Mouse (Mus musculus) urinary bladder, postnatal 14 days (tissue): ENCODE measurements around the gene Pnmt.

Source experiments
- DNase-seq: peaks from one replicate; pipeline ENCODE4 v3.0.0; 2021; ENCODE audit warnings: low spot score

Pnmt gene

DNA sequence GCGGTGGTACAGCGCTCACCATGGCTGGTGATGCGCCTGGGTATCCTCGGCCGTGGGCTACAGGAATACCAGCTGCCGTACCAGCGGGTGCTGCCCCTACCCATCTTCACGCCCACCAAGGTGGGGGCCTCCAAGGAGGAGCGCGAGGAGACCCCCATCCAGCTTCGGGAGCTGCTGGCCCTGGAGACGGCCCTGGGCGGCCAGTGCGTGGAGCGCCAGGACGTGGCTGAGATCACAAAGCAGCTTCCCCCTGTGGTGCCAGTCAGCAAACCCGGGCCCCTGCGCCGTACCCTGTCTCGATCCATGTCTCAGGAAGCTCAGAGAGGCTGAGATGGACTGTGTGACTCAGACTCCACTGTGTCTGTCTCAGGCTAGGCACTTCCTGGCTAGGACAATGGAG is 2.0 kb upstream of the Pnmt start:
- DNase-seq = no peak

DNA sequence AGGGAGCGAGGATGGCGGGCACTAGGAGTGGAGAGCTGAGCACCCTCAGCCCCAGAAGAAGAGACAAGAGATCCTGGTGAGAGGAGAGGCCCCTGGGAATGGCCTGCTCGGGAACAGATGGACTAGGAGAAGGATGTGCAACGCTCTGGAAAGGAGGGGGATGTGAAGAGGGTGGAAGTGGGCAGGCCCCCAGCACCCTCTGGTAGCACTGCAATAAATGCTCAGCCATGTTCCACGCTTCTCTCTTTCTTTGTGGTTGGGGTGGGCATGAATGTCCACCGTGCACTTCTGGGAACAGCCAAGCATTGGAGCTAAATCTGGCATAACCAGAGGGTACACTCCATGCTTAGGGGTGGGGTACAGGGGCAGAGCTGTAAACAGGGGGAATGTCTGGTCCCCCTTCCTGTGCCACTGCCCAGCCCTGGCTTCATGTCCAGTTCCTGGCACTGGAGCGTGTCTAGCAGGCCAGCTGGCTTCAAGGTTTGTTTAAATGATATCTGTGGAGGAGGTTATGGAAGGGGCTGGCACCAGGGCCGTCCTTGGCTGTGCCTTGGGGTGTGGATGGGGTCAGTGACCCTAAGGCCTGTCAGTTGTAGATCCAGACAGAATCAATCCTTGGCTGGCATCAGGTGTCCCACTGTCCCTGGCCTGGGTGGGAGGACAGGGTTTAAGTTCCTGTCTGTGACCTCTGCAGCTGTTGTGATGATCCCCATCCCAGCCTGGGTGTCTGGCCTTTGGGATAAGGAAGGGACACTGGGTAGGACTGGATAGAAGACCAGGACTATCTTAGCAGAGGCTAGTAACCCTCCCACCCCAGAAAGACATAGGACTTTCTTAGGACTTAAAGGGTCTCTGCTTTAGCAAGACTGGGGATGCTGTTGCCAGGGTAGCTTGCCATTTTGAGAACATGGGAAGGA is 1.3 kb upstream of the Pnmt start:
- DNase-seq = no peak

DNA sequence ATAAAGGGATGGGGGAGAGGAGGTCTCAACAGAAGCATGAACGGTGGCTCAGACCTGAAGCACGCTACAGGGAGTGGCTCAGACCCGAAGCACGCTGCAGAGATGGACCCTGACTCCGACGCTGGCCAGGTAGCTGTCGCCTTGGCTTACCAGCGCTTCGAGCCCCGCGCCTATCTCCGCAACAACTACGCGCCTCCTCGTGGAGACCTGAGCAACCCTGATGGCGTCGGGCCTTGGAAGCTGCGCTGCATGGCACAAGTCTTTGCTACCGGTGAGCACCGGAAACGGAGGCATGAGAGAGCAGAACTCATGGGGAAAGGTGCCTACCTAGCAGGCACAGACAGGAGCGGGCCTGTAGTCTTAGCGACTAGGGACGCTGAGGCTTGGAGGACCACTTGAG is 346 bp downstream of the Pnmt start:
- DNase-seq = no peak

DNA sequence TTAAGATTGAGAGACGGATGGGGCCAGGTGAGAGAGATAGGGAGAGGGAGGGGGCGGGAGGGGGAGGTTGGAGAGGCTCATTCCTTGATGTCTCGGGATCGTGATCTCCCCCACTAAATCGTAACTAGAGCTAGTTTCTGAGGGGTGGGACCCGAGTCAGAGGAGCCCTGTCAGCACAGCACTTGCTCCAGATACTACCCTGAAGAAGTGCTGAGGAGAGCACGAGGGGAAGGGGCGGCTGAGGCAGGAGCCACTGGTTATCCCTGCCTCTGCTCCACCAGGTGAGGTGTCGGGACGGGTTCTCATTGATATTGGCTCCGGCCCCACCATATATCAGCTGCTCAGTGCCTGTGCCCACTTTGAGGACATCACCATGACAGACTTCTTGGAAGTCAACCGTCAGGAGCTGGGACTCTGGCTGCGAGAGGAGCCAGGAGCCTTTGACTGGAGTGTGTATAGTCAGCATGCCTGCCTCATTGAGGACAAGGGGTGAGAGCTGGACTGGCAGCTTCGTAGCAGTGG is 867 bp downstream of the Pnmt start:
- no peak for DNase-seq

DNA sequence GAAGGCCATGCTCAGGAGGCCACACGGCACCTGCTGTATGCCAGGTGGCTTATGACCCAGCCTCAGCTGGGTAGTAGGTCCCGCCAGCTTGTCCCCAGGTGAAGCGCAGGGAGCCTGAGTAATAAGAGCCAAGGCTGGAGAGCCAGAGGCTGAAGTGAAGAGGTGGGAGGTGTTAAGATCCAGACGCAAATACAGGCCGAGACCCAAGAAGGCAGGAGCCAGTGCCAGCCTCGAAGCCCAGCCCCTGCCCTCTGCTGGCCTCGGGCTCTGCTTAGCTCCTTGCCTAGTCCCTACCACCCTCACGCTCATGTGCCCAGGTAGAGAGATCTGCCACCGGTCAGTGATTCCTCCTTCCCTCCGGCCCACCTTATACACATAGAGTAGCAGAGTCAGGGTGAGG is 2.0 kb downstream of the Pnmt start:
- no peak for DNase-seq

DNA sequence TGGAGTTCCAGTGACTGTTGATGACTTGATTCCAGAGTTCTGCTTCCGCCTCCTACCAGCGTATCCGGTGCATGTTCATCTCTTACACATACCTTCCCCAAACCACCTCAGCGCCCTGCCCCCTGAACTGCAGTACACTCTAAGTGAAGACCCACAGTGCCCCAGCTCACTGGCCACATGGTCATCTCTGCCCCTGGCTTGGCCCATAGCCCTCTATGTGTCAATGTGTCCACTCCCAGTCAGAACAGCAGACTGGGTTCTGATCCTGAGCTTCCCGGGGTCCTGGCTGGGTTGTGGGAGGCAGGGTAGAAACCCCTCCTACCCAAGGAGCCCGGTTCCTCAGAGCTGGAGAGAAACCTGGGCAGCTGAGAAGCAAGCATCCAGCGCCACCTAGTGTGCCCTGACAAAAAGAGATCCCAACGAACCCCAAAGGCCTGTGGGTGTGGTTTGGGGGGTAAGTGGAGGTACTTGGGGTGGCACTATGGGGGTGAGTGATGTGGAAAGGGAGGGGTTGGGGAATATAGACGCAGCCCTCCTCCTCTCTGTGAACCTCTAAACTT is 3.1 kb downstream of the Pnmt start:
- DNase-seq = peak; percentile 60

DNA sequence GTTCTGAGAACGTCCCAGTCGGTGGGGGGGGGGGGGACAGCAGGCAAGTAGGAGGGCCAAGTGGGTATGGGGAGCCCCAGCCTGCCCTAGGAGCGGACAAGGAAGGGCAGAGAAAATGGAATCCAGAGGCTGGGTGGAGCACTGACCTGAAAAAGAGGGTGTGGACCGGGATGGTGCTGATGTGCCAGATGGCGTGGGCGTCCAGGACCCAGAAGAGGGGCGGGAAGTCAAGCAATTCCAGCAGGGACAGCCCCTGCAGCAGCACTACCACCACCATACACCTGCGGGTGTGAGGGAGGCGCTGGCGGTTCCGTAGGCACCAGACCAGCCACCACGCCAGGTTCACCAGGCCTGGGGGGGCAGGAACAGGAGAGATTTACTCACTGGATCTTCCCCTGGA is 3.9 kb downstream of the Pnmt start:
- no peak for DNase-seq

DNA sequence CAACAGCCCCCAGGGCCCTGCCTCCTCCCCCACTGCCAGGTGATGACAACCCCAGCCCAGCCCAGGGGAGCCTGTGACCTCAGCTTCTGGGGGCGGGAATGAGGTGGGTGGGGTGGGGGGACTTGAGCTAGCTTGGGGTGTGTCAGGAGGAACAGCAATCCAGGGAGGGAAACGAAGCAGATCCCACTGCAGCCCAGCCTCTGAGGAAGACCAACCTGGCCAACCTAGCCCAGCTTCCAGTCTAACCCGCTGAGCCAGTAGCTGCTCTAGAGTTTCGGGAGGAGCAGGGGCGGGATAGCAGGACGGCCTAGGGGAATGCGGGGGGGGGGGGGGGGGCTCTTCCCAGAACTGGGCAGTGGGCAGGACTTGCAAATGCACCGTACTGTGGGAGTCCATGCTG is 5.8 kb downstream of the Pnmt start:
- DNase-seq = peak; percentile 43

DNA sequence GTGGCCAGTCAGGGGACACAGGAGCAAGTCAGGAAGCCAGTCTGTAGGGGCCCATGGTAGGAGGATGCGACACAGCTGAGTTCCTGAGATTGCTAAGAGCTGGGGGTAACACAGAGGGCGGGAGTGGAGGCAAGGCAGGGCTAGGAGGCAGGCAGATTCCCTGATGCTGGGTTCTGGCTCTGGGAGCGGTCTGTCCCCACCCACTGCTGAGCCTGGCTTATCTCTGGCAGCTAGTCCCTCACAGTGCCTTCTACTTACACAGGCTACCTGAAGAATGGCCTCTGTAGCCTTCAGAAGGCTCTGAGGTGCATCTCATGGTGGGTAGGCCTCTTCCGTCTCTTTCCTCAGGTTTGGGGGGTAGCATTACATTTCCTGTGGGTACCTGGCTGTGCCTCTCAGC is 6.4 kb downstream of the Pnmt start:
- DNase-seq = no peak

DNA sequence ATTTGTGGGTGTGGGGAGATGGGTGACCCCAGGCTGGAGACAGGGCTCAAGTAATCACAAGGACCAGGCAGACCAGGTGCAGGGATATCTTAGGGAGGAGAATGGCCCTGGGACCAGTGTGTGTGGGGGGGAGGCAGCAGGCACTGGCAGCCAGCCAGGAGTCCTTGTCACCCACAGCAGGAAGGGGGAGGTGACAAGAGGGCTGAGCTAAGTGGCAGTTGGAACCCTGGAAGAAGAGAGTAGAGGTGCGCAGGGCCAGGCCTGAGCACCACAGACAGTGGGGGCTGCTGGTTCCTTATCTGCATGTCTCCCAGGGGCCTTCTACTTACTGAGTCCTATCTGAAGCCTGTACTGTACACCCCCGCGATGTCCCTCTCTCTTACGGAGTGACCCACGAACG is 7.1 kb downstream of the Pnmt start:
- no peak for DNase-seq

DNA sequence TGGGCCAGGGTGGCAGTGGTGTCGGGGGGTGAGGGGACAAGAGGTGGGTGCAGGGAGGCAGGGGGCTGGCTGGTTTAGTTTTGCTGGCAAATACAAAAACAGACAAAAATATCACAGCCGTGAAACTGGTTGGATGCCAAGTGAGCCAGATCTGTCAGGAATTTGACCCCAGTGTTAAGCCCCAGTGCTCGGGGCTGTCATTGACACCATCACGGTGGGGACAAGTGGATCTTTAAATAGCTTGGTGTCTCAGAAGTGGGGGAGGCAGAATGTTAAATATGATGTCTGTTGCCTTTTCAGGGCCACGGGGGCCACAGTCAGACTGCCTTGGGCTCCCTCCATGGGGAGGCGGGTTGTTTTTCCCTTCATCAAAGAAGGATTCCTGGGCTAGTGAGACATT is 8.1 kb downstream of the Pnmt start:
- no peak for DNase-seq

DNA sequence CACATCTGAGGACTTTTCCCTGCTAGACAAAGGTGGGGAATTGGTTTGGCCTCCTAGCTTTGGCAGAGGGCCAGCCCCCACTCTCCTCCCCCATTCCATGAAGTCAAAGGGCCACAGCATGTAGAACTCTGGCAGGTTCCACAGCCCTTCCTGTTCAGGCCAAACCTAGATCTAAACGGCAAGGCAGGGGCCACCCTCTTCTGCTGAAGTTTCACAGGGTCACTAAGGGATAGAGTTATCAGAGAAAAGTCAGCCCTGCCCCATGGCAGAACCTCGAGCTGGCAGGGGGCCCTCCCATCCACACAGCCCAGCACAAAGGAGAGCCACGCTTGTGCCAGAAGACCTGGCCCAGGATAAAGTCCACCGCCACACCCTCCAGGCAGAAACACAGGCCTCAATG is 8.8 kb downstream of the Pnmt start:
- DNase-seq = no peak

DNA sequence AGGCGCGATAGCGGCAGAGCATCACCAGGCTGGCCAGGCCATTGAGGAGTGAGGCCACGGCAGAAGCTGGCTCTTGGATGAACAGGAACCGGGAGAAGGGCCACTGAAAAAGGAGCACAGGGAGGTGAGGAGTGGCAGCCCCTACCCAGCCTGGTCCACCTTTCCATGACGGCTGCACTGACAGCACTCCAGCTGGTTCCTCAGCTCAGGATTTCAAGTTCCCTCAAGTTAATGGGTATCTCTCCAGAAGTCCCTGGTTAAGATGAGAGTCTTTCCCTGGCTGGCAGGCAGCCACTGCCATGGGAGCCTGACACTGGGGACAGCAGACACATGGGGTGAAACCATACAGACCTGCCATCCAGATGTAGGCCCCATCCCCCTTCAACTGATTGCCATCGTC is 11.7 kb downstream of the Pnmt start:
- DNase-seq = no peak

DNA sequence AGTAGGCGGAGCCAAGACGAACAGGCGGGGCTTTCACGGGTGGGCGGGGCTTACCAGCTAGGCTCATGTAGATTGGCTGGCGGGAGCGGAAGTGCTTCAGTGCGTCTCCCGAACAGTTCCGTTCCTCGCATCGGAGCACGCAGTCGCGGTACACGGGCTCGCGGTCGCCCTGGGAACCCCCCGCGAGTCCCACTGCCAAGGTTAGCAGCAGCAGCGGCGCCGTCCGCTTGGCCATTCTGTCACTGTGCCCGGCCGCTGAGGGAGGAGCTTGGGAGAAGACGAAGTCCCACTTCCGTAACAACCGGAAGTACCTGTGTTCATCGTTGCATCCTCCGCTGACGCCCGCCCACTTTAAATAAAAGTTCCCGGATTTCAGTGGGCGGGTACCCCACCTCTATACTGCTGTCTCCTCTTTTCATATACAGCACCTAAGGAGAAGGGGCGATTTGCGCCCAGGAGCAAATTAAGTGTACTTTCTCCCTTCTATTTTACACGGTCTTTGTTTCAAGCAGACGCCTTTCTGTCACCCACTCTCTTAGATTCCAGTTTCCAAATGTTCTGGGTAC is 14.0 kb downstream of the Pnmt start, which contains the start of gene Pgap3:
Gene Pgap3 (minus strand): TSS at position 330 of the 566 bp plus-strand sequence.
- DNase-seq = peak; percentile 86

DNA sequence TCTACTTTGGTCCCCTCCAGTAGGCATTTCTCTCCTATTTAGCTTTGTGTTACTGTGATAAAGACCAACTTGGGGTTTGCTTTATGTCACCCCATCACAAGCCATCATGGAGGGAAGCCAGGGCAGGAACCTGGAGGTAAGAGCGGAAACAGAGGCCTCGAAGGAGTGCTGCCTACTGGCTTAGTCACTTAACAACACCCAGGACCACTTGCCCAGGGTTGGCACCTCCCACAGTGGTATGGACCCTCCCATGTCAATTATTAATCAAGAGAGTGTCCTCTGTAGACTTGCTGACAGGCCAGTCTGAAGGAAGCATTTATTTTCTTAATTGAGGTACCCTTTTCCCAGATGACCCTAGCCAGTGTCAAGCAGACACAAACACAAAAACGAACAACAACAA is 14.6 kb downstream of the Pnmt start:
- DNase-seq = no peak

DNA sequence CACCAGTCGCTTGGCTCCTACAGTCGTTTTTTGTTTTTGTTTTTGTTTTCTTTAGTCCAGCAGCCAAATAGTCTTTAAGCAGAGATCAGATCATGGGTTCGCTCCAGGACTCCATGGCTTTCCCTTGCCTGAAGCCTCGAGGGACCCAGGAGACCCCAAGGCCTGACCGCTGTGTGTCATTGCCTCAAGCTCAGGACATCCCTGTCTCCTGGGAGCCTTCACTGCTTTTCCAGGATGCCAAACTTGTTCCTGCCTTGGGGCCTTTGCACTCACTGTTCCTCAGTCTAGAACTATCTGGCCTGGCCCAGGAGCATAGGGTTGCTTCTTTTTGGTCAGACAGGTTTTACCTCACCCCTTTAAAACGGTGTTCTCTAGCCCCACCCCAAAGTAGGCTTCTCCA is 20.4 kb downstream of the Pnmt start:
- DNase-seq = no peak

DNA sequence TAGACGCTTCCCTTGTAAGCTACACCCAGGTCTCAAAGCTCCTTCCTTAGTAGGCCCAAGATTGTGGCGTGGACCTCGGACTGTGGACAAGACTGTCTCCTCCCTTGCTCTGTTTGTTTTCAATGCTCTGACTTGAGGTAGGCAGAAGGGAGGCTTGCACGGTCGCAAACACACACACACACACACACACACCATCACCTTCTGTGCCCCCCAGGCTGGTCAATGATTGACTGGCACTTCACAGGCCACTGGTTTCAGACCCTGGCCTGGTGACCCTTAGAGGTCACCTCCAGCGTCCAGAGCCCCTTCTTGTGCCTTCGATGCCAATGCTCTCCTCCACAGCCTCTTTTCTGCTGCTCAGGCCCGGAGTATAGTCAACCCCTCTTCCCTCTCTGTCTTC is 22.6 kb downstream of the Pnmt start:
- DNase-seq = no peak

DNA sequence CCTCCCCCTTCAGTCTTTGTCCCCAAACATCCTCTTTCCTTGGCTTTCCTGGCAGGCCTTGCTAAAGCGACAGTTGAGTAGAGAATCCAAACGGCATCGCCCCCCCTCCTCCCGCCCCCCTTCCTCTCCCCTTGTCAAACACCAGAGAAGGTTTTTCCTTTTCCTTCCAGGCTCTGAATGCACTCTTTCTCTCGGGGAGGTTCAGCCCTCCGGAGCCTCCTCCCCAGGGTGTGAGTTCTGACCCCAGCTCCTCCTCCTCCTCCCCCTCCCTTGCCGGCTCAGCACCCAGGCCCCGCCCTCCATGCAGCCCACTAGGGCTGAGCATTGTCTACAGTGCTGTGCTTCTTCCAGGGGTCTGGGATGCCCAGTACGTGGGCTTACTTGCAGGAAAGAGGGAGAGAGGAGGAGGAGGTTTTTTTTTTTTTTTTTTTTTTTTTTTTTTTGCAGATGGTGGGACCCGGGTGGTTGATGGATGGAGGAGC is 23.1 kb downstream of the Pnmt start:
- peak; percentile 27 for DNase-seq

DNA sequence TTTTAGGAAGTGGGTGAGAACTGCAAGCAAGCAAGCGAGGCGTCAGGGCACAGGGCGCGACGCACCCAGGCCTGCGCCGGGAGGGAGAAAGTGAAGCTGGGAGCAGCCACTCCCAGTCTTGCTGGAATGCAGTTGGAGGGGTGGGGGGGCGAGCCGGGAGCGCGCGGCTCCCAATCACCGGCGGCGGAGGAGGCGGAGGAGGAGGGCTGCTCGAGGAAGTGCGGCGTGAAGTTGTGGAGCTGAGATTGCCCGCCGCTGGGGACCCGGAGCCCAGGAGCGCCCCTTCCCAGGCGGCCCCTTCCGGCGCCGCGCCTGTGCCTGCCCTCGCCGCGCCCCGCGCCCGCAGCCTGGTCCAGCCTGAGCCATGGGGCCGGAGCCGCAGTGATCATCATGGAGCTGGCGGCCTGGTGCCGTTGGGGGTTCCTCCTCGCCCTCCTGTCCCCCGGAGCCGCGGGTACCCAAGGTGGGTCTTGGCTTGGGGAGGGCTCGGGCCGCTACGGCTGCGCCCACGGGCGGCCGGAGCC is 26.1 kb downstream of the Pnmt start, which contains the start of gene Erbb2:
Gene Erbb2 (plus strand): TSS at position 198 of the 524 bp plus-strand sequence.
- peak; percentile 86 for DNase-seq

DNA sequence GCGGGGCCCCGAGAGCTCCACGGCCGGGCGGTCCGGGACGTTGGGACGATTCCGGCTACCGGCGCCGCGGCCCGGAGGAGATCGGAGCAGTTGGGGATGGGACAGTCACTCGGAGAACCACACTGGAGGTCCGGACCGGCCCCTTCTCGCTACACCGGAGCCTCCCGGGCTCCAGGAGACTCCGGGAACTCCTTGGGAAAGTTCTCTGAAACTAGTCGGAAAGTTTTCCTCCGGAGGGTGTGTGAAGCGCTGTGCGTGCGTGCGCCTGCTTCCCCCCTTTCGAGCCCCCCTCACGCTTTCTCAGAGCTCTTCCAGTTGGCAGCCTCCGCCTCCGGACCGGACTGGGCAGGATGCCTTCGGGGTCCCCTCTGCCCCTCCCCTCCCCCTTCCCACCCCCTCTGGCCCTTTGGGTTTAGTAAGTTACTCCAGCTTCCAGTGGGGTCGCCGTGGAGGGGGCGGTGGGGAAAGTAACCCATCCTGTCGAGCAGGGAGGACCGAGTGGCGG is 26.6 kb downstream of the Pnmt start:
- peak; percentile 44 for DNase-seq

DNA sequence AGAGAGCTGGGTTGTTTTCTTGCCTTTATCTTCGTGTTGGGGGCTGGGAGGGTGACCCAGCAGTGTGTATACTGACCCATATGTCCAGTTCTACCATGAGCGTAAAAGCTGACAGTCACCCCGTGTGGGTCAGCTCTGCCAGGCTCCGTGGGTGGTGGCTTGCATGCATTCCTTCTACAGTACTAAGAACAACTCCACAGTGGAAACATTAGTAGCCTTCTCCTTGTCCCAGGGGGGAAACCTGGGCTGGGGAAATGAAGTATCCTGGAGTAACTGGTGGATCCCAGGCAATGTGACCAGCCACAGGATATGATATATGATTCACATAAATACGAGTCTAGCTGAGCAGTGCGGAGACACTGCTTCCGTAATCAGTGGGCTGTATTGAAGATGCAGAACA is 27.5 kb downstream of the Pnmt start:
- peak; percentile 35 for DNase-seq

DNA sequence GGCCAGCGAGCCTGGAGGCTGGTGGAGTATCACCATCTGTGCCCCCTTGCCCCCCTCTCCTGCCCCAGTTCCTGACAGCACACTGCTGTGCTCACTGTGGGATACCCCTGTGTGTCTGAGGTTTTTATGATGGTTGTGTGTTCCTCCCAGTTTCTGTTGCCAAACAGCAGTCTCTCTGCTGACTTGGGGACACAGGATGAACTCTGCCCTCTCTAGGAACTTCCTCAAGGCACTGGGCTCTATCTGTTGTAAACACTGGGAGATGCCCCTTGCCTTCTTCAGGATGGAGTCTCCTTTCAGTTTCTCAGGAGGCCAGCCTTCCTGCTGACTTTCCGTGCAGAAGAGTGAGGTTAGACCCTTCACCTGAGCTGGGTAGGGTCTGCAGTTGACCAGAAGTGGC is 27.9 kb downstream of the Pnmt start:
- DNase-seq = no peak
